Mouse (Mus musculus) Patski (cell line): ENCODE results near the gene Tbc1d32. TPM values are rescaled to one million over a fixed set of nuclear protein-coding genes. Genes with fewer than 3 reads are reported as not detected.
"Not testable (repeated sequence)": the region's sequence is repeated elsewhere in the genome, so short reads cannot be mapped to it uniquely, and the experiment has no call there.

Experiments used
- ATAC-seq: fragments of 100-300 bp; one replicate; pipeline ENCODE4 v1.8.0; 2021
- CTCF ChIA-PET: fragments of 350-600 bp; sonication (Branson Sonifier 250); formaldehyde crosslinking; loops from one replicate; lab custom pipeline; 2022; ENCODE audit warnings: inconsistent platforms; lab: Charles Lee
- POLR2A ChIA-PET: fragments of 350-600 bp; sonication (Branson Sonifier 250); formaldehyde crosslinking; loops from one replicate; lab custom pipeline; 2022; ENCODE audit warnings: antibody characterized with exemption, inconsistent platforms; lab: Charles Lee
- DNase-seq: peaks from one replicate; pipeline ENCODE4 v3.0.0-alpha.2; 2011; ENCODE audit warnings: low read depth, low spot score
- H3K27me3 ChIP-seq: fragments of 371-371 bp; one replicate; pipeline ENCODE4 v1.5.1; 2021
- CTCF ChIP-seq: fragments of 100-300 bp; IDR thresholded peaks from one replicate; pipeline ENCODE4 v1.5.1; 2021
- in situ Hi-C: fragments of 300-500 bp; cut with MboI; formaldehyde crosslinking; loops from 3 replicates; pipeline ENCODE4 v1.11.1; 2018; ENCODE audit warnings: low pct_unique_long_range_greater_than_20kb, mixed read lengths
- polyA plus RNA-seq: library from polyadenylated mRNA; unstranded; gene quantifications from one replicate; pipeline ENCODE4 v1.2.3, GENCODE M21; 2021

Gene Tbc1d32
- 5.2 TPM for polyA plus RNA-seq

GRCm38 (mm10) chr10:56228568-56229209 lies at the start of gene Tbc1d32:
Gene Tbc1d32 (minus strand): TSS chr10:56228689.
- ATAC-seq (peak; percentile 99), DNase-seq (peak; percentile 59)
- in situ Hi-C loops: no loop called here
- CTCF ChIA-PET: interaction anchor here (0.9 to 1.5 kb wide), 2 partner anchors 13 to 106 kb away, joined by 3 to 4 read pairs; no protein-coding TSS in a partner anchor
- POLR2A ChIA-PET: no interaction called here
- no peak for TF ChIP-seq CTCF
- H3K27me3 ChIP-seq: no peaks in the 10 kb centered on the region

- CTCF ChIA-PET: interaction anchor here (0.9 to 1.5 kb wide), 2 partner anchors 12 to 105 kb away, joined by 3 to 4 read pairs; no protein-coding TSS in a partner anchor
- ATAC-seq (no peak), DNase-seq (no peak)
- in situ Hi-C loops: no loop called here
- no peak for TF ChIP-seq CTCF
- H3K27me3 ChIP-seq: no peaks in the 10 kb centered on the region
- POLR2A ChIA-PET: no interaction called here
Observed at GRCm38 (mm10) chr10:56227771-56228275, 666 bp downstream of the Tbc1d32 start.

- CTCF ChIA-PET: interaction anchor here (1.0 kb wide), 1 partner anchor 13 kb away, joined by 4 read pairs; the partner anchor contains the start of gene Tbc1d32
- DNase-seq (no peak), ATAC-seq (peak; percentile 51)
- no peak for TF ChIP-seq CTCF
- POLR2A ChIA-PET: no interaction called here
- in situ Hi-C loops: no loop called here
- H3K27me3 ChIP-seq: no peaks in the 10 kb centered on the region
Observed at GRCm38 (mm10) chr10:56215797-56216196, 12.7 kb downstream of the Tbc1d32 start.

GRCm38 (mm10) chr10:56210343-56210742 lies 18.1 kb downstream of the Tbc1d32 start:
- H3K27me3 ChIP-seq: no peaks in the 10 kb centered on the region
- in situ Hi-C loops: no loop called here
- POLR2A ChIA-PET: no interaction called here
- CTCF ChIA-PET: no interaction called here
- ATAC-seq (no peak), DNase-seq (no peak)
- no peak for TF ChIP-seq CTCF

GRCm38 (mm10) chr10:56206802-56207404 lies 21.6 kb downstream of the Tbc1d32 start:
- in situ Hi-C loops: no loop called here
- no peak for TF ChIP-seq CTCF
- ChIA-PET POLR2A (no interaction called here), CTCF (interaction anchor here (0.9 kb wide), 1 partner anchor 227 kb away, joined by 3 read pairs; no protein-coding TSS in a partner anchor)
- ATAC-seq: no peak
- no peak for DNase-seq
- H3K27me3 ChIP-seq: no peaks in the 10 kb centered on the region

GRCm38 (mm10) chr10:56204348-56204747 lies 24.1 kb downstream of the Tbc1d32 start:
- no peak for DNase-seq
- in situ Hi-C loops: no loop called here
- ChIA-PET POLR2A (no interaction called here), CTCF (no interaction called here)
- ATAC-seq: no peak
- no peak for TF ChIP-seq CTCF
- H3K27me3 ChIP-seq: no peaks in the 10 kb centered on the region

GRCm38 (mm10) chr10:56199902-56200301 lies 28.6 kb downstream of the Tbc1d32 start:
- no peaks in the 10 kb centered on the region for H3K27me3 ChIP-seq
- in situ Hi-C loops: no loop called here
- TF ChIP-seq CTCF: no peak
- ChIA-PET CTCF (no interaction called here), POLR2A (no interaction called here)
- DNase-seq (no peak), ATAC-seq (no peak)

- POLR2A ChIA-PET: no interaction called here
- no peak for DNase-seq
- no peaks in the 10 kb centered on the region for H3K27me3 ChIP-seq
- no peak for TF ChIP-seq CTCF
- no peak for ATAC-seq
- CTCF ChIA-PET: no interaction called here
- in situ Hi-C loops: no loop called here
Observed at GRCm38 (mm10) chr10:56198691-56199090, 29.8 kb downstream of the Tbc1d32 start.

- no peak for DNase-seq
- POLR2A ChIA-PET: no interaction called here
- no peak for TF ChIP-seq CTCF
- CTCF ChIA-PET: no interaction called here
- in situ Hi-C loops: no loop called here
- no peaks in the 10 kb centered on the region for H3K27me3 ChIP-seq
- no peak for ATAC-seq
Observed at GRCm38 (mm10) chr10:56194310-56194709, 34.2 kb downstream of the Tbc1d32 start.

- H3K27me3 ChIP-seq: no peaks in the 10 kb centered on the region
- DNase-seq (no peak), ATAC-seq (no peak)
- CTCF ChIA-PET: no interaction called here
- TF ChIP-seq CTCF: no peak
- in situ Hi-C loops: no loop called here
- POLR2A ChIA-PET: no interaction called here
Observed at GRCm38 (mm10) chr10:56181727-56182126, 46.8 kb downstream of the Tbc1d32 start.

GRCm38 (mm10) chr10:56173184-56173583 lies 55.3 kb downstream of the Tbc1d32 start:
- in situ Hi-C loops: no loop called here
- TF ChIP-seq CTCF: no peak
- H3K27me3 ChIP-seq: no peaks in the 10 kb centered on the region
- DNase-seq (no peak), ATAC-seq (no peak)
- POLR2A ChIA-PET: no interaction called here
- CTCF ChIA-PET: interaction anchor here (1.0 kb wide), 1 partner anchor 67 kb away, joined by 3 read pairs; no protein-coding TSS in a partner anchor

- ATAC-seq, H3K27me3 ChIP-seq, DNase-seq, CTCF ChIA-PET, in situ Hi-C loops, POLR2A ChIA-PET: not testable (repeated sequence)
Observed at GRCm38 (mm10) chr10:56167721-56168120, 60.8 kb downstream of the Tbc1d32 start.
